Mouse (Mus musculus) retina, adult 2 months (tissue): ENCODE results near the gene Gm45140.

Experiments used
- DNase-seq: peaks from one replicate; pipeline ENCODE4 v3.0.0-alpha.2; 2012; ENCODE audit warnings: low read depth, low spot score

Gene Gm45140

DNA sequence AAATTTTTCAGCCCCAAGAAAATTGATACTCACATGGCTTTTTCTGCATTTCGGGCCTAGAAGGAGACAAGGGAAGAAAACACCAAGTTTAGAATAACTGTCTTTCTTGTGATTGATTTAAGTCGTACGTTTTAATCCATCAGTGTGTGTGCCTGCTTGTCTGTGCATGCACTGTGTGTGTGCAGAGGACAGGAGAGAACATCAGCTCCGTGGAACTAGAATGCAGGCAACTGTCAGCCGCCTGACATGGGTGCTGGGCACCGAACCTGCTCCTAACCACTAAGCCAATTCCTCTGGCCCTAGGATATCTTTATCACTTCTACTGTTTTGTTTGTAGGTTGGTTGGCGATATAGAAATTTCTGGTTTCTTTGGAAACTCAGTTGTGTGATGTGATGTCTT lies at the start of gene Gm45140:
Gene Gm45140 (minus strand): TSS at position 101 of the 400 bp plus-strand sequence.
- DNase-seq = no peak

DNA sequence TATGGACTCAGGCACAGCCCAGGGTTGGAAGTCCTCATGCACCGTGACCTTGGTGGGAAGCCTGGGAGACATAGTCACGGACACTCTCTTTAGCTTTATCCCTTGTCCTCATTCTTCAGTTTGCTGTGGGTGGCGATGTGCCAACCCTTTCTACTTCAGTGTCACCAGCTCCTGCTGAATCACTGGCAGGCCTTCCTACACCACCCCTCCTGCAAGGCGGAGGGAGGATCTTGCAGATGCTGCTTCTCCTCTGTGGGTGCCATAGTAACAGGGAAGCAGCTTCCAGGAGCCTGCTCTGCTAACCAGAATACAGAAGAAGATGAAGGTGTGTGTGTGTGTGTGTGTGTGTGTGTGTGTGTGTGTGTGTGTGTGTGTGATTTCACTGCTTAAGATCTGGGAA lies 47.2 kb upstream of the Gm45140 start:
- DNase-seq = no peak

GRCm38 (mm10) chr6:87882221-87882620 lies 46.6 kb upstream of the Gm45140 start:
- DNase-seq = no peak

GRCm38 (mm10) chr6:87879628-87880027 lies 44.0 kb upstream of the Gm45140 start:
- DNase-seq = no peak

DNA sequence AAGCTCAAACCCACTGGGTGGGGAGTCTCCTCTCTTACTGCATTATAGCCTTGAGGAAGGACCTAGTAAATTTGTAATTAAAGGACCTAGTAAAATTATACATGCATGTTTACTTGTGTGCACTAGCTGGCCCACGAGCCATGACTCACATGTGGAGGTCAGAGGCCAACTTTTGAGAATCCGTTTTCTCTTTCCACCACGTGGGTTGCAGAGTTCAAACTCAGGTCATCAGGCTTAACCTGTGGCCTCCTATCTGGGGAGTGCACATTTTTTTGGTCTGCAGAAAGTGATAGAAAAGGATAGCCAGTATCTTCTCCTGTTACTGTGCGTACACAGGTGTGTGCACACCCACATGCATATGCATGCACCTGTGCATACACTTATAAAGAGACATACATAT lies 43.4 kb upstream of the Gm45140 start:
- no peak for DNase-seq

DNA sequence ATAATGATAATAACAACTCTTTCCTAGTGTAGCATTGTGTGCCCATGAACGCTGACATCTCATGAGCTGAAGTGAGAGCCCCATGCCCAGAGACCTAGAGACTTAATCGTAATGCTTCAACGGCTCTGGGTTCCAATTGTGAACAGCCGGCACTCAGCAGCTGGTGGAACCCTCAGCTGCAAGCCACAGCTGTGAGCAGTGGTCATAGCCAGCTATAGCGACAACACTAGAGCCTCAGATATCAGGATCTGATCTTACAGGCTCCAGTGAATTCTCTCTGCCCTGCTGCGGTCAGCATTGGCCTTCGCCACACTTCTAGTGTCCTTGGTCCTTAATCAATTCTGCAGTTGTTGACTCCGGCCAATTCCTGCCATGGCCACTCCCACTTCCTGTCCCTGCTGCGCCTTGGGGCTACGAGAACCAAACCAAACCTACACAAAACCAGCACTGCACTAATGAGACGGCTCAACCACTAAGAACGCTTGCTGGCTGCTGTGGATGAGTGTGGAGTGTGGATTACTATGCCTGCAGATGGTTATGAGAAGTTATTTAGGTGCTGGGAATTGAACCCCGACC lies 40.6 kb upstream of the Gm45140 start:
- no peak for DNase-seq

DNA sequence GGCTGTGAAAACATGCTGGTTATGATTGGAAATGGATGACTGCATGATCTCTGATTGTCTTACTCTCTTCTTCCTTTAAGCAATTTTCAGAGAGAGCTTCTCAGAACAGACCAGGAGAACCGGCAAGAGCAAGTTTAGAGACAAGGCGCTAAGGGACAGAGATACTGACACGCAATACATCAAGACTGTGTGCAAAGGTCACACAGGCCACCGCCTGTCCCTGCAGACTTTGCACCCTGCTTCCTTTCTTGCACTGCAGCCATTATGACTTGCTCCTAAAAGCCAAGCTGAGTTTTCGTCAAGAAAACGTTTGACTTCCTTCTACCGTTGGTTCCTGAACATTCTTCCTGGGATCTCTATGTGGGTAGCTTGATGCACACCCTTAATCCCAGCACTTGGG lies 40.0 kb upstream of the Gm45140 start:
- DNase-seq = no peak

- DNase-seq = no peak
Observed at GRCm38 (mm10) chr6:87875083-87875482, 39.5 kb upstream of the Gm45140 start.

- DNase-seq = no peak
Observed at GRCm38 (mm10) chr6:87873963-87874362, 38.4 kb upstream of the Gm45140 start.

DNA sequence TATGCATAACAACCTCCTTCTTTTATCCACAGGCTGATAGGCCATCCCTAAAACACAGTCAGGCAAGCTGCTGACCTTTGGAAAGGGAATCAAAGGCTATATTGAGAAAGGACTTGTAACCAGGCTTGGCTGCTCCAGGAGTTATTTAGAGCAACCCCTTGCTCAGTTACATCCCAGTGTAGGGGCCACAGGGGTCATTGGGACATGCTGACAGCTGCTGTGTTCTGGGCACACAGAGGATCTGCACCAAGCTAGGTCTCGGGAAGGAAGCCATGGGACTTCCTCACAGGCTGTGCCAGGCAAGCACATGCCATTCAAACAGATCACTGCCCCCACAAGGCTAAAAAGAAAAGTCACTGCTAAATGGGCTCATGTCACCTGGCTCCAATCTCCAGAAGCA lies 37.5 kb upstream of the Gm45140 start:
- no peak for DNase-seq

- no peak for DNase-seq
Observed at GRCm38 (mm10) chr6:87871240-87871639, 35.6 kb upstream of the Gm45140 start.

DNA sequence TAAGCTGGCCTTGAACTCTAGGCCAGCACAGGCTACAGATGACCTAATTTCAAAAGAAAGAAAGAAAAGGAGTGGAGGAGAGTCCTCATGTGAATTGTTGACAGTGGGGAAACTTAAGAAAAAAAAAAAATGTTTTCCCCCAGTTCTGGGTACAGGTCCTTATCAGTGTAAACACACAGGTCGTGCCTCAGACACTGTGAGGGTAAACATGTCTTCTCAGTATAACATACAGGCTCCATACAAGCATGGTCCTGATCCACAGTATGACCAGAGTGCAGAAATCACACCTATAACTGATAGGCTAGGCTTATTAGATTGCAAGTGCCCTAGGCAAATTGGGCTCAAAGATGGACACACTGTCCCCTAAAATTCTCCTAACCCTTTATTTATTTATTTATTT lies 34.8 kb upstream of the Gm45140 start:
- no peak for DNase-seq

GRCm38 (mm10) chr6:87868871-87869506 lies 33.4 kb upstream of the Gm45140 start:
- no peak for DNase-seq

DNA sequence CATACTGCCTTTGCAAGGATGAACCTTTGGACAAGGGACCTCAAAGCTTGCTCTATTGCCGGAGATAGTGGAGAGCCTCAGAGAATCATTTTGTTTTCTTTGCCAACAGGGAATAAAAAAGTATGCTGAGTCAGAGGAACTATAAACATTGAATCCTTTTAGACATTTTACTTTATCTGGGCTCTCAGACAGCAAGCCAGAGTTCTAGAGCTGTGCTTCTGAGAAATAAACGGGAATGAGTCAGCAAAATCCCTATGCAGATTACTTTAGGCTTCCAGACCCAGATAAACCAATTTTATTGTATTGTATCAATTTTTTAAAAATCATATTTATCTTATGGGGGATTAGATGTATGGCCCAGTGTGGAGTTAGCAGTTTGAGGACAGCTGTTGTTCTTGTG lies 31.7 kb upstream of the Gm45140 start:
- no peak for DNase-seq

DNA sequence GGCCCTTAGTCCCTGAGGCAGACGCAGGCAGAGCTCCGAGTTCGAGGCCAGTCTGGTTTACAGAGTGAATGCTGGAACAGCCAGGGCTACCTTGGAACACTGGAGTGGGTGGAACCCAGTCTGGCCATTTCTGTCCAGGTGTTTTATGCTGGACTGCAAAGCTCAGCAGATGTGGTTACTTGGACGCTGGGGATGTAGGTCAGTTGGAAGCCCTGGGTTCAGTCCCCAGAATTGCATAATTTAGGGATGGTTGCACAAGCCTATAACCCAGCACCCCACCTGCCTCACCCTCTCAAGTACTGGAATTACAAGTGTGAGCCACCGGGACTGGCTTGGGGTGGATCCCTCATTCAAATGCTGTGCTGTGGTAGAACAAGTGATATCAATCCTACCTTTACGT lies 30.6 kb upstream of the Gm45140 start:
- no peak for DNase-seq

GRCm38 (mm10) chr6:87857071-87857470 lies 21.5 kb upstream of the Gm45140 start:
- no peak for DNase-seq

- DNase-seq = no peak
Observed at GRCm38 (mm10) chr6:87853446-87853845, 17.9 kb upstream of the Gm45140 start.

- no peak for DNase-seq
Observed at GRCm38 (mm10) chr6:87851871-87852270, 16.3 kb upstream of the Gm45140 start.

DNA sequence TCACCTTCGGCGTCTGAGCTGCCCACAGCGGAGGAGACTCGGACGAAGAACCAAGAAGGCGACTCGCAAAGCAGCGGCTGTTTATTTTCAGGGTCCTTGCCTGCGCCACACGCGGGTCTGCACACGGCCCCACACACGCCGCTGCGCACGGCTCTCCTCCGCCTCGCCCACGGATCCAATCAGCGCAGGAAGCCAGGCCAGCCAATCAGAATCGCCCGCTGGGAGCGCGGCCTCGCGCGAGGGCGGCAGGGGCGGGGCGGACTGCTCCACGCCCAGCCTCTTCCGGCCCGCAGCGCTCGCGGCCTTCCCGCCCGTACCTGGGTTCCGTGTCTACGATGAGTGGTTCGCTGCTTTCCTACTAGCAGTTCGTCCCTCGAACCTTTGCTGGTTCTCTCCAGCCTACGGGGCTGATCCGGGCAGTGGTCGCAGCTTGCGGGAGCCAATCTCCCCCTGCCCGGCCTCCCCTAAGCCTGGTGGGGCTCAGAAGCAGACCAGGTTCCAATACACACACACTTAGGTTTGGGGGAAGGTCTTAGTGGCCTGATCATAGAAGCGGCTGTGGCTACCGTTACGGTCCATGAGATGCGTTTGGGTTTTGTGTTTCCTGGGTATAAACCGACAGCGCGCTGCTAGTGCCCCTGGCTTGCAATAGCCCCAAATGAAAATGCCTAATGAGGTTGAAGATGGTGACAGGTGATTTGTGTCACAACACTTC lies 15.5 kb upstream of the Gm45140 start, which contains the start of gene Cnbp:
Gene Cnbp (minus strand): TSS at position 207 of the 715 bp plus-strand sequence.
- peak; percentile 96 for DNase-seq

GRCm38 (mm10) chr6:87850155-87850899 lies 14.7 kb upstream of the Gm45140 start:
- DNase-seq = peak; percentile 6

- no peak for DNase-seq
Observed at GRCm38 (mm10) chr6:87849780-87850154, 14.2 kb upstream of the Gm45140 start.

DNA sequence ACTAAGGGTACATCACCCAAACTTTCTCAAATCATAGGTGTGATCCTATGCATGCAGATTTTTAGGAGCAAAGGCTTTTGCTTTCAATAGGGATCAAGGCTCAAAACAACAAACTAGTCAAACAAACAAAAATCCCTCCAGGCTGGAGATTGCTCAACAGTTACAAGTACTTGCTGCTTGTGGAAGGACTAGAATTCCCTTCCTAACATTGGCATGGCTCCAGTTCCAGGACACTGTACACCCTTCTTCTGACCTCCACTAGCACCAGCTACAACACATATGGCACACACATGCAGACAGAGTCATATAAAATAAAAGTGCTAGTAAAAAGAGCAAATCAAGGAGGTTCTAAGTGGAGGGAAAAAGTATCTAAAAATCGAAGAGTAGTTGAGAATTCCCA lies 11.2 kb upstream of the Gm45140 start:
- no peak for DNase-seq
